Mouse (Mus musculus) brain, embryonic 14.5 days (tissue): ENCODE data around the gene Hk1.

ENCODE experiments used
- CTCF ChIP-seq: fragments of 200-500 bp; IDR thresholded peaks from 2 replicates; pipeline ENCODE4 v1.5.1; 2012; ENCODE audit warnings: inconsistent platforms, mild to moderate bottlenecking, moderate library complexity, borderline replicate concordance; ENCODE audit not compliant: insufficient read depth, insufficient read length; ENCODE audit errors: extremely low read depth
- POLR2A ChIP-seq: fragments of 200-500 bp; IDR thresholded peaks from 2 replicates; pipeline ENCODE4 v1.6.1; 2012; ENCODE audit warnings: mild to moderate bottlenecking, inconsistent platforms, borderline replicate concordance; ENCODE audit not compliant: poor library complexity, insufficient read depth, insufficient read length, severe bottlenecking; ENCODE audit errors: extremely low read depth

- TF ChIP-seq POLR2A (no peak), CTCF (no peak)
Measured at GRCm38 (mm10) chr10:62335423-62335776, 44.3 kb downstream of the Hk1 start.
